Comparison of ENCODE assay signal across 7 mouse cellular contexts in genomic region chr15:95574661-95575060, GRCm38 (mm10). TPM values are rescaled to one million over a fixed set of nuclear protein-coding genes. Genes with fewer than 3 reads are reported as not detected.
DNase-seq lines count a peak whose midpoint lies in the region; ATAC-seq and TF ChIP-seq lines count a peak whose summit lies in the region.

No protein-coding gene starts in this region.

- WGBS in forebrain, postnatal 0 days, result 12% methylated on average over 5 of the region's 5 CpGs

- TF ChIP-seq EP300 in CH12.LX (IDR thresholded peaks at IDR 0.05; ENCODE audit: low read length), result no peak

- H3K36me3 ChIP-seq in CH12.LX (replicated peaks in 1 of 2; ENCODE audit: control insufficient read depth in 1 of 2, insufficient read depth in 1 of 2, low read length in 1 of 2), result no peaks in the 10 kb centered on the region
- H3K36me3 ChIP-seq in forebrain, postnatal 0 days (ENCODE audit: insufficient read depth), result no peaks in the 10 kb centered on the region

- peak; percentile 76 for TF ChIP-seq RAD21 in CH12.LX (IDR thresholded peaks at IDR 0.05; ENCODE audit: low read depth, low read length)

- peak; percentile 77 for ATAC-seq in forebrain, postnatal 0 days

- no peak overlapping the region for H3K4me2 ChIP-seq in CH12.LX (ENCODE audit: insufficient read depth, low read depth, poor library complexity, severe bottlenecking)
- no peak overlapping the region; the same call in 1 of the 2 replicates for H3K4me2 ChIP-seq in forebrain, postnatal 0 days (ENCODE audit: low read depth)

- H3K4me3 ChIP-seq in CH12.LX (replicated peaks in 1 of 3; ENCODE audit: low read depth in 2 of 3, low read length in 2 of 3, poor library complexity in 1 of 3), result no peak overlapping the region
- H3K4me3 ChIP-seq in forebrain, postnatal 0 days (ENCODE audit: low read depth, low read length), result no peak overlapping the region

- in situ Hi-C loops in CH12.LX (cut with MboI; ENCODE audit: low pct_ligation_motif_present, low pct_unique_long_range_greater_than_20kb, low sequenced_read_pairs), result no loop called here

- no peaks in the 10 kb centered on the region for H3K4me1 ChIP-seq in CH12.LX (ENCODE audit: control insufficient read depth in 1 of 2, insufficient read depth in 2 of 2)
- no peaks in the 10 kb centered on the region for H3K4me1 ChIP-seq in forebrain, postnatal 0 days (ENCODE audit: insufficient read depth)

- no peaks in the 10 kb centered on the region for H3K79me2 ChIP-seq in CH12.LX (replicated peaks; ENCODE audit: control insufficient read depth, extremely low read depth, insufficient read depth, poor library complexity, severe bottlenecking)

- no peak for TF ChIP-seq POLR2A in CH12.LX (IDR thresholded peaks at IDR 0.05; ENCODE audit: low read depth, low read length)

- dilution Hi-C loops in CH12.LX (cut with MboI; ENCODE audit: extremely low pct_ligation_motif_present, extremely low pct_unique_long_range_greater_than_20kb, low sequenced_read_pairs), result no loop called here

- no peak overlapping the region for H3K27ac ChIP-seq in CH12.LX (ENCODE audit: insufficient read depth, low read depth)
- no peak overlapping the region for H3K27ac ChIP-seq in forebrain, postnatal 0 days (ENCODE audit: low read depth, low read length)

- peaks cover 4% of the 10 kb centered on the region for H3K9me3 ChIP-seq in CH12.LX (replicated peaks; ENCODE audit: low read length)
- H3K9me3 ChIP-seq in forebrain, postnatal 0 days (ENCODE audit: low read length), result no peaks in the 10 kb centered on the region

- peak; percentile 80 for DNase-seq in 3T3-L1 (ENCODE audit: low read depth, low spot score)
- peak; percentile 61 for DNase-seq in CH12.LX (ENCODE audit: extremely low read depth)
- peak; percentile 8 for DNase-seq in cerebellum, adult 11-12 months
- DNase-seq in forebrain, postnatal 0 days, result peak; percentile 93
- peak; percentile 51 to 54 for DNase-seq in kidney, postnatal 4 days
- DNase-seq in lung, postnatal 14 days, result peak; percentile 55
- peak; percentile 29 for DNase-seq in right cerebral cortex, postnatal 25 days

- peak; percentile 70 to 73 for TF ChIP-seq CTCF in CH12.LX (conservative IDR thresholded peaks at IDR 0.05 in 1 of 2, IDR thresholded peaks at IDR 0.05 in 1 of 2; ENCODE audit: low read depth in 2 of 2, low read length in 2 of 2)
- TF ChIP-seq CTCF in forebrain, postnatal 0 days (IDR thresholded peaks at IDR 0.05; ENCODE audit: low read depth), result peak; percentile 92

- H3K9ac ChIP-seq in CH12.LX (ENCODE audit: insufficient read depth, low read depth), result no peak overlapping the region
- no peak overlapping the region for H3K9ac ChIP-seq in forebrain, postnatal 0 days

- peaks cover 50% of the 10 kb centered on the region for H3K27me3 ChIP-seq in CH12.LX (replicated peaks)
- no peaks in the 10 kb centered on the region for H3K27me3 ChIP-seq in forebrain, postnatal 0 days (ENCODE audit: insufficient read depth, low read length)

TF ChIP-seq in CH12.LX, 34 proteins besides CTCF, POLR2A, EP300 and RAD21:
- TF ChIP-seq NELFE (IDR thresholded peaks at IDR 0.05; ENCODE audit: low read depth, low read length), result no peak
- TF ChIP-seq SMC3 (IDR thresholded peaks at IDR 0.05; ENCODE audit: low read depth, low read length), result peak; percentile 59

RNA-seq across cellular contexts. Expression of gene Nell2, which starts 46.3 kb away (rescaled TPM):
- total RNA-seq in CH12.LX (2012; rRNA removed) (not detected in 2 replicates), CH12.LX (2014; rRNA removed) (not detected in 2 replicates)
- polyA plus RNA-seq in CH12.LX (2012; ENCODE audit: insufficient read length, low read depth), result not detected in 2 replicates
- total RNA-seq in forebrain, postnatal 0 days (2014; rRNA removed), result 303 and 327 TPM in 2 replicates
- polyA plus RNA-seq in forebrain, postnatal 0 days (2015; fragmentation: Nextera tagmentation; extraction: Ambion mirVana), result 237 and 258 TPM in 2 replicates

Comparison
In these comparisons a context has a peak if more than half of its experiments do, and no peak if none do; other contexts are left out.
1. DNase-seq: peak in every context shown above with its lines; median percentile 93 in forebrain, postnatal 0 days; 80 in 3T3-L1; 61 in CH12.LX; 55 in lung, postnatal 14 days; 52 in kidney, postnatal 4 days; 29 in right cerebral cortex, postnatal 25 days; 8 in cerebellum, adult 11-12 months.
2. RNA of gene Nell2, which starts 46.3 kb away (total RNA-seq): 303 to 327 TPM in forebrain, postnatal 0 days; not detected in CH12.LX; every median in the first group is over 100 times any median in the second.